Mouse (Mus musculus): ENCODE data around the gene Epb41. TPM values are rescaled to one million over a fixed set of nuclear protein-coding genes. Genes with fewer than 3 reads are reported as not detected.

Epb41 gene
- polyA plus RNA-seq, 1 experiment from 2014 or later: 68.1 TPM

- Histone ChIP-seq H3K4me3 (ENCODE audit: low read depth, low read length) (no peak overlapping the region), H3K27me3 (ENCODE audit: control insufficient read depth, insufficient read depth, low read length) (no peaks in the 10 kb centered on the region), H3K9ac (replicated peaks; ENCODE audit: low read depth, low read length) (no peak overlapping the region), H3K4me2 (ENCODE audit: low read depth, low read length) (no peak overlapping the region), H3K36me3 (ENCODE audit: control insufficient read depth, insufficient read depth, low read length) (peaks cover 33% of the 10 kb centered on the region), H3K9me3 (ENCODE audit: control insufficient read depth, low read length) (no peaks in the 10 kb centered on the region), H3K4me1 (ENCODE audit: control insufficient read depth, insufficient read depth, low read length) (no peaks in the 10 kb centered on the region), H3K27ac (ENCODE audit: low read depth, low read length) (no peak overlapping the region)
- WGBS: 24% methylated on average over 4 of the region's 4 CpGs
- ATAC-seq (ENCODE audit: low read depth): no peak
Measured at GRCm38 (mm10) chr4:131977201-131977600, 97.9 kb downstream of the Epb41 start.

DNA sequence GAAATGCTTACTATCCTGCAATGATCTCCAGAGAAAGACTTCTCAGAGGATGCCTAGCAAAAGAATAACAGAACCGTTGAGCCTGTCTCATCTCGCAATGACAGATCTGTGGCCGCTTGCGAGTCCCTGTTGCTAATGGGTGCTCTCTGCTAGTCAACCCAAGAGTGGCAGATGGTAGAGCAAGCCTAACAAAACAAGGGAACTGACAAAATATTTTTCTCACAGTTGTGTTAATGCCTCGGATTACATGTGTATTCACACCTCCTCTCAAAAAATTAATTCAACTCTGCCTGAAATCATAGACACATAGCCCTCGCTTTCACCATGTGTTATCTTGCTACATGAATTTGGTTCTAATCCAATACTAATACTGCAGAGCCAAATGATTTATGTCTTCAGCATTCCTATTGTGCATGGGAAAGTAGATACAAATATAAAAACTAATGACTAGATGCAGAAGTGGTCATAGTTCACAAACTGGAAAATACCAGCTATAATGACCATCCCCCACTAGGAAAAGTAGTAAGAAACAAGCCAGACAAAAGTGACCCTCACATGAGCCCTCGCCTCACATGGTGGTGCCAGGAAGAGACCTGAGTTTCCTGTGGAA lies 104.8 kb downstream of the Epb41 start:
- no peak for ATAC-seq (ENCODE audit: low read depth)
- H3K4me2 ChIP-seq (ENCODE audit: low read depth, low read length): no peak overlapping the region
- WGBS: 89% methylated on average over 7 of the region's 7 CpGs
- H3K4me1 ChIP-seq (ENCODE audit: control insufficient read depth, insufficient read depth, low read length): no peaks in the 10 kb centered on the region
- no peak overlapping the region for H3K27ac ChIP-seq (ENCODE audit: low read depth, low read length)
- no peaks in the 10 kb centered on the region for H3K9me3 ChIP-seq (ENCODE audit: control insufficient read depth, low read length)
- H3K36me3 ChIP-seq (ENCODE audit: control insufficient read depth, insufficient read depth, low read length): peaks cover 28% of the 10 kb centered on the region
- no peaks in the 10 kb centered on the region for H3K27me3 ChIP-seq (ENCODE audit: control insufficient read depth, insufficient read depth, low read length)
- no peak overlapping the region for H3K9ac ChIP-seq (replicated peaks; ENCODE audit: low read depth, low read length)
- H3K4me3 ChIP-seq (ENCODE audit: low read depth, low read length): no peak overlapping the region

DNA sequence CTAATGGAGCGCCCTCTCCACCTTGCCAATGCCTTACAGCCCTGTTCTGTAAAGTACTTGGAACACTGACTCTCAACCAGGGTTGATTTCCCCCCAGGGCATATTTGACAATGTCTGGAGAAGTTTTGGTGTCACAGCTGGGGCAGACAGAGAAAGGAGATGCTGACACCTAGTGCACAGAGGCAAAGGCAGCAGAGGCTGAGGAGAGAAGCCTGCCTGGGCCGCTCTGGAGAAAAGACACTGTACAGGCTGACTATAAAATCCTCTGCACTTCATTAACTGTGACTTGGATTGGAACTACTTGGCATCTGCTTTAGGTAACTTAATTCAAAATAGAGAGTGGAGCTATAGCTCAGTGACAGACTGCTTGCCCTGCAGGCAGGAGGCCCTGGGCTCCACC lies 106.2 kb downstream of the Epb41 start:
- ATAC-seq (ENCODE audit: low read depth): no peak

GRCm38 (mm10) chr4:131957161-131957560 lies 118.0 kb downstream of the Epb41 start:
- Histone ChIP-seq H3K9me3 (ENCODE audit: control insufficient read depth, low read length) (no peaks in the 10 kb centered on the region), H3K36me3 (ENCODE audit: control insufficient read depth, insufficient read depth, low read length) (peaks cover 11% of the 10 kb centered on the region; the same call in 1 of the 2 replicates), H3K4me3 (ENCODE audit: low read depth, low read length) (no peak overlapping the region), H3K9ac (replicated peaks; ENCODE audit: low read depth, low read length) (no peak overlapping the region), H3K4me2 (ENCODE audit: low read depth, low read length) (no peak overlapping the region), H3K4me1 (ENCODE audit: control insufficient read depth, insufficient read depth, low read length) (no peaks in the 10 kb centered on the region), H3K27me3 (ENCODE audit: control insufficient read depth, insufficient read depth, low read length) (no peaks in the 10 kb centered on the region), H3K27ac (ENCODE audit: low read depth, low read length) (no peak overlapping the region)
- 80% methylated on average over 3 of the region's 3 CpGs for WGBS
- no peak for ATAC-seq (ENCODE audit: low read depth)

More for the DNA sequence above, 106.2 kb downstream of the Epb41 start:
- Histone ChIP-seq H3K36me3 (ENCODE audit: control insufficient read depth, insufficient read depth, low read length) (peaks cover 17% of the 10 kb centered on the region), H3K27me3 (ENCODE audit: control insufficient read depth, insufficient read depth, low read length) (no peaks in the 10 kb centered on the region), H3K4me1 (ENCODE audit: control insufficient read depth, insufficient read depth, low read length) (no peaks in the 10 kb centered on the region), H3K4me3 (ENCODE audit: low read depth, low read length) (no peak overlapping the region), H3K4me2 (ENCODE audit: low read depth, low read length) (no peak overlapping the region), H3K27ac (ENCODE audit: low read depth, low read length) (no peak overlapping the region), H3K9ac (replicated peaks; ENCODE audit: low read depth, low read length) (no peak overlapping the region), H3K9me3 (ENCODE audit: control insufficient read depth, low read length) (no peaks in the 10 kb centered on the region)
- WGBS: 67% methylated on average over 2 of the region's 2 CpGs

DNA sequence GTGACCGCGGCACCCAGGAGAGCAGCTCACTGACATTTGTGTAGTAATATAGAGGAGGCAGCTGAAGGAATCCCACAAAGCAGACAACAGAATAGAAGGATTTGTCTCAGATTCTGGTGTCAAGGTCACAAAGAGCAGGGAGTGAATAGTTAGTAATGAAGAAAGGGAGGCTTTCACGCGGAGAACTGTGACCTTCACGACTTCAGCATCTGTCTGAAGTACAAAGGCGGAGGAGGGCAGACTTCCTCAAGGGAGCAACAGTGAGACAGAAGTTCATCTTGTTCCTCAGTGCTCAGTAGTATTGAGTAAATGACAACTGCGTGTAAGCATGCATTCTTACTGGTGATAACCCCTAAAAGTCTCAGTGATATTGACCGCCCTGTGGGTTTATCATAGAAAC lies 124.5 kb downstream of the Epb41 start:
- H3K36me3 ChIP-seq (ENCODE audit: control insufficient read depth, insufficient read depth, low read length): peaks cover 3% of the 10 kb centered on the region
- ATAC-seq (ENCODE audit: low read depth): no peak
- H3K9me3 ChIP-seq (ENCODE audit: control insufficient read depth, low read length): no peaks in the 10 kb centered on the region
- no peak overlapping the region for H3K4me2 ChIP-seq (ENCODE audit: low read depth, low read length)
- H3K27ac ChIP-seq (ENCODE audit: low read depth, low read length): no peak overlapping the region
- no peak overlapping the region for H3K9ac ChIP-seq (replicated peaks; ENCODE audit: low read depth, low read length)
- H3K4me3 ChIP-seq (ENCODE audit: low read depth, low read length): no peak overlapping the region
- 33% methylated on average over 8 of the region's 8 CpGs for WGBS
- H3K4me1 ChIP-seq (ENCODE audit: control insufficient read depth, insufficient read depth, low read length): no peaks in the 10 kb centered on the region
- H3K27me3 ChIP-seq (ENCODE audit: control insufficient read depth, insufficient read depth, low read length): no peaks in the 10 kb centered on the region

DNA sequence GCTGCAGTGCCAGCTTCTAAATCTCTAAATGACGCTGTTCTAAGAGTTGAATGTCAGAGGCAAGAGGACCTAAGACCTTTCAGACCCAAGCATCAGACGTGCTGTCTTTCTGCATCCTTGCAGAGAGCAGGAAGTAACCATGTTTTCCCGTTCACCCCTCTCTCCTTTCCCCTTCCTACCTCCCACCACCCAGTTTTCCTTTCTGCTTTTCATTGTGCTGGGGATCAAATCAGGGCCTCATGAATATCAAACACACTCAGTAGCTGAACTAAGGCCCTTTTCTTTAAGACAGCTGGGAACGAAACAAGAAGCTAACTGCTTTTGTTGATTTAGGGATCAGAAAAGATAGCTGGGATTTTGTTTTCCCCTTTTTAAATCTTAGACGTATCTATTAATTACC lies 125.2 kb downstream of the Epb41 start:
- Histone ChIP-seq H3K4me2 (ENCODE audit: low read depth, low read length) (no peak overlapping the region), H3K9me3 (ENCODE audit: control insufficient read depth, low read length) (no peaks in the 10 kb centered on the region), H3K4me3 (ENCODE audit: low read depth, low read length) (no peak overlapping the region), H3K27ac (ENCODE audit: low read depth, low read length) (no peak overlapping the region), H3K36me3 (ENCODE audit: control insufficient read depth, insufficient read depth, low read length) (no peaks in the 10 kb centered on the region; the same call in none of the 2 replicates), H3K9ac (replicated peaks; ENCODE audit: low read depth, low read length) (no peak overlapping the region), H3K27me3 (ENCODE audit: control insufficient read depth, insufficient read depth, low read length) (no peaks in the 10 kb centered on the region), H3K4me1 (ENCODE audit: control insufficient read depth, insufficient read depth, low read length) (no peaks in the 10 kb centered on the region)
- no peak for ATAC-seq (ENCODE audit: low read depth)
- WGBS: 21% methylated on average over 5 of the region's 5 CpGs

DNA sequence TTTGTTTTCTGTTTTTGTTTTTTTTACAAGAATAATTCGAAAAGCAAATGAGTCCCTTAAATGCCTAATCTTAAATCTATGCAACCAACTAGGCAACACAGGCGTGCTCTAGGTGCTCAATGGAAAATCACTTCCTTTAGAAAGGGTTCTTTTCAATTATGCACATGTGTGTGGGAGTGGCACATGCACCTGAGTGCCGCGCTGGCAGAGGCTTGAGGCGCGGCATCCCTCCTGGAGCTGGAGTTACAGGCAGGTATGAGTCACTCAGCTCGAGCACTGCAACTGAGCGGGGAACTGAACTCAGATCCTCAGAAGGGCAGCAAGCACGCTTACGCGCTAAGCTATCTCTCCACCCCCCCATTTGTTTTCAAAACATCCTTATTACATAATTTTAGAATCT lies 127.3 kb downstream of the Epb41 start:
- H3K27ac ChIP-seq (ENCODE audit: low read depth, low read length): no peak overlapping the region
- no peaks in the 10 kb centered on the region for H3K4me1 ChIP-seq (ENCODE audit: control insufficient read depth, insufficient read depth, low read length)
- 94% methylated on average over 11 of the region's 11 CpGs for WGBS
- no peak overlapping the region for H3K9ac ChIP-seq (replicated peaks; ENCODE audit: low read depth, low read length)
- H3K36me3 ChIP-seq (ENCODE audit: control insufficient read depth, insufficient read depth, low read length): no peaks in the 10 kb centered on the region; the same call in 1 of the 2 replicates
- no peak for ATAC-seq (ENCODE audit: low read depth)
- no peak overlapping the region for H3K4me2 ChIP-seq (ENCODE audit: low read depth, low read length)
- H3K27me3 ChIP-seq (ENCODE audit: control insufficient read depth, insufficient read depth, low read length): no peaks in the 10 kb centered on the region
- no peak overlapping the region for H3K4me3 ChIP-seq (ENCODE audit: low read depth, low read length)
- H3K9me3 ChIP-seq (ENCODE audit: control insufficient read depth, low read length): no peaks in the 10 kb centered on the region

GRCm38 (mm10) chr4:131940846-131941245 lies 134.3 kb downstream of the Epb41 start:
- Histone ChIP-seq H3K36me3 (ENCODE audit: control insufficient read depth, insufficient read depth, low read length) (no peaks in the 10 kb centered on the region), H3K27me3 (ENCODE audit: control insufficient read depth, insufficient read depth, low read length) (no peaks in the 10 kb centered on the region), H3K9me3 (ENCODE audit: control insufficient read depth, low read length) (no peaks in the 10 kb centered on the region), H3K4me3 (ENCODE audit: low read depth, low read length) (no peak overlapping the region), H3K4me1 (ENCODE audit: control insufficient read depth, insufficient read depth, low read length) (no peaks in the 10 kb centered on the region), H3K27ac (ENCODE audit: low read depth, low read length) (no peak overlapping the region), H3K9ac (replicated peaks; ENCODE audit: low read depth, low read length) (no peak overlapping the region), H3K4me2 (ENCODE audit: low read depth, low read length) (no peak overlapping the region)
- no peak for ATAC-seq (ENCODE audit: low read depth)
- 90% methylated on average over 4 of the region's 4 CpGs for WGBS

DNA sequence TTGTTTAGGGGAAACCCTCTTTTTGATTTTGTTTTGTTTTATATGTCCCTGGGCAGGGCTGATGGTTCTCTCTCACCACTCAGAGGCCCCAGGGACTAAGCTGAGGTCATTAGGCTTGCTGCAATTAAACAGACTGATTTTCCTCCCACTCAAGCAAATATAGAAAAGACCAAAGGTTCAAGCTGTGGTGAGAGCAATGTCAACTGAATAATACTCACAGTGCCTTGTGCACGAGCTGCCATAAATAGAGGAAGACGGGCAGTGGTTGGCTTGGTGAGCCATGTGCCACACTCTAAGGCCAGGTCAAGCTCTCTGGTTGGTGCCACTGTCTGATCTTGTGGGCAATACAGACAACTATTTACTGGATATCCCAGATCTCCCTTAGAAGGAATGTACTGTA lies 135.7 kb downstream of the Epb41 start:
- 65% methylated on average over 2 of the region's 2 CpGs for WGBS
- Histone ChIP-seq H3K27ac (ENCODE audit: low read depth, low read length) (no peak overlapping the region), H3K4me3 (ENCODE audit: low read depth, low read length) (no peak overlapping the region), H3K36me3 (ENCODE audit: control insufficient read depth, insufficient read depth, low read length) (peaks cover 7% of the 10 kb centered on the region; the same call in 1 of the 2 replicates), H3K9me3 (ENCODE audit: control insufficient read depth, low read length) (no peaks in the 10 kb centered on the region), H3K4me2 (ENCODE audit: low read depth, low read length) (no peak overlapping the region), H3K9ac (replicated peaks; ENCODE audit: low read depth, low read length) (no peak overlapping the region), H3K27me3 (ENCODE audit: control insufficient read depth, insufficient read depth, low read length) (no peaks in the 10 kb centered on the region), H3K4me1 (ENCODE audit: control insufficient read depth, insufficient read depth, low read length) (no peaks in the 10 kb centered on the region)
- no peak for ATAC-seq (ENCODE audit: low read depth)

All from neural tube, embryonic 14.5 days (tissue).